Mouse (Mus musculus) MEL-GATA-1-ER (cell line): ENCODE data around the gene Cp.
"Not testable (repeated sequence)": the region's sequence is repeated elsewhere in the genome, so short reads cannot be mapped to it uniquely, and the experiment has no call there.

Experiments
- DNase-seq: peaks from one replicate; pipeline ENCODE4 v3.0.0-alpha.2; 2012; ENCODE audit warnings: low read depth; ENCODE audit errors: extremely low read depth

Cp gene

DNA sequence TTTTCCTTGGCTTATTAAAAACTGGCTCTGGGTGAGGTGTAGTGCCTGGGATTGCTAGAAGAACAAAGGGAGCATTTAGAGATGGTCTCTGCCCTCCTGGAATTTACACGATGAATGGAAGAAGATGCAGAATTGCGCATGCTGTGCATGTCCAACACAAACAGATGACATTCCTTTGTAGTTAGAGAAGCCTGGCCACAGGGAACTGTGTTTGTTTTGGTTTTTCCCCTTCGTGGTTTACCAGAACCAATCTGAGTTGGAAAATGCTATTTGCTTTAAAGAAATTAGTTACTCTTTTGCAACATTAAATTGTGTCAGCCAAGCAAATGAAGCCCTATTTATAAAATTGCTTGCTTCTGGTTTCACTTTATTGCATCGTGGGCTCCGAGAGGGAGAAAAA lies at the start of gene Cp:
Cp (plus strand) TSS at position 170 of the 400 bp plus-strand sequence.
- DNase-seq: no peak

GRCm38 (mm10) chr3:19948552-19948951 lies 8.3 kb upstream of the Cp start:
- no peak for DNase-seq

DNA sequence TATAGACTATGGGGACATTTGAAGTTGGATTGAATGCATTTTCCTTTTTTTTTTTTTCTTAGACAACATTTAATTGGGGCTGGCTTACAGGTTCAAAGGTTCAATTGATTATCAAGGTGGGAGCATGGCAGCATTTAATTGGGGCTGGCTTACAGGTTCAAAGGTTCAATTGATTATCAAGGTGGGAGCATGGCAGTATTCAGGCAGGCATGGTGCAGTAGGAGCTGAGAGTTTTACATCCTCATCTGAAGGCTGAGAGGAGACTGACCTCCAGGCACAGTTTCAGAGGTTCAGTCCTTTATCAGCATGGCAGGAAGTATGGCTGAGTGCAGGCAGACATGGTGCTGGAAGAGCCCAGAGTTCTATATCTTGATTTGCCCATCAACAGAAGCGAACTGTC lies 7.5 kb upstream of the Cp start:
- not testable (repeated sequence) for DNase-seq

GRCm38 (mm10) chr3:19953425-19953824 lies 3.4 kb upstream of the Cp start:
- no peak for DNase-seq

GRCm38 (mm10) chr3:19953865-19954264 lies 3.0 kb upstream of the Cp start:
- DNase-seq: no peak

- DNase-seq: no peak
Measured at GRCm38 (mm10) chr3:19958031-19958430, 1.2 kb downstream of the Cp start.

DNA sequence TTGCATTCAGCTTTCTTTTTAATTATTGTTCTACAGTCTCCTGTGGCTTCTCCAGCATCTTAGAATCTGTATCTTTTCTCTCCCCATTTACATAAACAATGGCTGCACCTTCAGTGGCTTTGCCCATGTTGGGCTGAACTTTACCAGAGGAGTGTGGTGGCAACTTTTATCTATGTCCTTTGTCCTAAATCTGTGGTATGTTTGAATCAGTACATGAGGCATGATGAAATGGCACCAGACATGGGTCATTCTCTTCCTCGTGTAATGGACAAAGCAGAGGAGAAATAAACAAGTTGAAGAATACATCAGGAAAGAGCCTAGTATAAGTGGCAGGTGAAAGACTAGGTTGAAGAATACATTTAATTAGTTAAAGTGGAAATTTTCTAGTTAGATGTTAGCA lies 2.1 kb downstream of the Cp start:
- no peak for DNase-seq

GRCm38 (mm10) chr3:19960570-19961114 lies 3.8 kb downstream of the Cp start:
- DNase-seq: no peak

DNA sequence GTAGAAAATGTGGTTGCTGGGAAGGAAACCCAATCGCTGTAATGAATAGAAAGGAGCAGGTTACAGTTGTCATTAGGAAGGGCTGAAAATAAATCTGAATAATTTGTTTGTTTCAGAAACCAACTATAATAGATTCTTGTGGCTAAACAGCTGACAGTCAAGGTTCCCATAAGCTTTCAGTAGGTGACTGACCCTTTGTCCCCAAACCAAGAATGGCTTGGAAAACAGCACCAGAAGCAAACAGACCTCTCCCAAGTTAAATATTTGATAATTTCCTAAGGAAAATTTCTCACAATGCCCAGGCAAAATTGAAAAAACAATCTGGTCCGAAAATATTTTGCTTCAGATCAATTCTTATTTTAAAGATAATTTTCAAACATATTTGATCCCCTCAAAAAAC lies 4.5 kb downstream of the Cp start:
- no peak for DNase-seq

- DNase-seq: no peak
Measured at GRCm38 (mm10) chr3:19962769-19963513, 6.1 kb downstream of the Cp start.

DNA sequence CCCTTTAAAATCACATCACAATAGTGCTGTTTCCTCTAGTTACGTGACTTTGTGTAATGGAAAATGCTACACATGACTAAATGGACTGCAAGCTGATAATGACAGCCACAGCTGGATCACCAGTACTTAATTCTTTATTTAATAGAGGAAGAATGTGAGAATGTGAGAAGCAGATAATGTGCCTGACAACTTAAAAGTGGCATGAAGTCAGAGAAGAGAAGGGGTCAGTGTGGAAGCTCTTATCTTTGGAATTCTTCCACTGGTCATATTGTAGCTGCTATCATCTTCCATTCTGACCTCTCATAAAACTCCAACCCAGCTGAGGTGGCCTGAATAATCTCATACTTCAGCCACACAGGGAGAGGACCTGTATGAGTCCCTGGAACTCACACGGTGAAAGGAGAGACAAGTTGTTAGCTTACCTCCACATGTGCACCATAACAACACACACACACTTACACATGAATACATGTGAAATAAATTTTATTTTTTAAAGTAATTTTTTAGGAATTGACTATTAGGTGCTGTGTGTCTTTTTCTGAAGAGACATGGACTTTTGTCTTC lies 7.9 kb downstream of the Cp start:
- DNase-seq: no peak

- DNase-seq: no peak
Measured at GRCm38 (mm10) chr3:19965239-19965638, 8.4 kb downstream of the Cp start.

DNA sequence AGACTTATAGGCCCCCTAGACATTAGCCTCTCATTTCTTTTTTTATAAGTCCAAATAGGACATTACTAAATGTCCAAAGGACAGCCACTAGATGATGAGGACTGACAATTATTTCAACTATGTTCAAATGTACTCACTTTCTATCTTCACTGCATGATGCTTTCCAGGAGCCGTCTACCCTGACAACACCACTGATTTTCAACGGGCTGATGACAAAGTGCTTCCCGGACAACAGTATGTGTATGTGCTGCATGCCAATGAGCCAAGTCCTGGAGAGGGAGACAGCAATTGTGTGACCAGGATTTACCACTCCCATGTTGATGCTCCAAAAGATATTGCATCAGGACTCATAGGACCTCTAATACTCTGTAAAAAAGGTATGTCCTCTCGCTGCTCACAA lies 9.2 kb downstream of the Cp start:
- no peak for DNase-seq

- no peak for DNase-seq
Measured at GRCm38 (mm10) chr3:19978474-19978873, 21.6 kb downstream of the Cp start.

DNA sequence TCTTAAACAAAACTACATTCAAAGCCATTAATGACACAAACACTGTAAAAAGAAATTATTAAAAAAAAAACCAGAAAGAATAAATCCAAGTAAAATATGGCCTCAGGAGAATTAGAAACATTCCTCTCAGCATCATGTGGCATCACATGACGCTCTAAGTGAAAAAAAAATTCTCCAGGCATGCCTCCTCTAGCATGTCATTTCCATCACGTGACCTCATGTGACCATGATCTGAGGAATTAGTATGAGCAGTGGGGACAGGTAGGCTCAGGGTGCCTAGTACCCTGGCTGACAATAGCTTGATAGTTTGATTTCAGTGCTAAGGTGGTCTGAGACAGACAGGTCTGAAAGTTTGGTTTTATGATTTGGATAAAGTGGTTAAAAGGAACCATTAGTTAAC lies 24.3 kb downstream of the Cp start:
- no peak for DNase-seq

DNA sequence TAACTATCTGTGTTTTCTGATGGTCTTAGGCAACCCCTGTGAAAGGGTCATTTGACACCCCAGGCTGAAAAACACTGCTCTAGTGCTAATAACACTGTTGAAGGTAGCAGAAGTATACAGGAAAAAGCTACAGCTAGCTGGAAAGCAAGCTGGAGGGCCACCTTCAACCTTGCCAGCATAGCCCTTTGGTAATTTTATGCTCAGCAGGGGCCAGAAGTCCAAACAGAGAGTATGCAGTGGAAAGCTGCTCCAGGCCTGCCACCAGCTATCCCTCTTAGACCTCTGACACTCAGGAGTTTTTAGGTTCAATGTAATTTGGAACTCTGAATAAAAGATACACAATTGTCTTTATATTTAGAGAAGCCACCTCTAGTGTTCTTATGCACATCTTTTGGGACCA lies 26.0 kb downstream of the Cp start:
- DNase-seq: no peak

GRCm38 (mm10) chr3:19986123-19986522 lies 29.3 kb downstream of the Cp start:
- DNase-seq: no peak

- DNase-seq: no peak
Measured at GRCm38 (mm10) chr3:19990031-19990430, 33.2 kb downstream of the Cp start.

- no peak for DNase-seq
Measured at GRCm38 (mm10) chr3:19992388-19992787, 35.5 kb downstream of the Cp start.

DNA sequence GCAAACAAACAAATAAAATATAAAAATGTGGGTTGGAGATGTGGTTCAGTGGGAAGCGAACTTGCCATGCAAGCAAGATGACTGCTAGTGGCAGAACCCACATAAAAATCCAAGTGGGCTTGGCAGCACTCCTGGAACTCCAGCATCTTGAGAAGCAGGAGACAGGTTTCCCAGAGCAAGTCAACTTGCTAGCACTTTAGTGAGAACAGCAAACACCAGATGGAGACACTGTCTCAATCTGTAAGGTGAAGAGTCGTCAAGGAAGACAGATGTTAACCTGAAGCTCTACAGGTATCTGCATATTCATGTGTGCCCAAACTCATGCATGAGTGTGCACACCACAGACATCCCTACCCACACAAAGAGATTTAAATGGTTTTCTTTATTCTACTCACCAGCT lies 42.7 kb downstream of the Cp start:
- DNase-seq: no peak

- DNase-seq: no peak
Measured at GRCm38 (mm10) chr3:20000806-20001205, 44.0 kb downstream of the Cp start.

DNA sequence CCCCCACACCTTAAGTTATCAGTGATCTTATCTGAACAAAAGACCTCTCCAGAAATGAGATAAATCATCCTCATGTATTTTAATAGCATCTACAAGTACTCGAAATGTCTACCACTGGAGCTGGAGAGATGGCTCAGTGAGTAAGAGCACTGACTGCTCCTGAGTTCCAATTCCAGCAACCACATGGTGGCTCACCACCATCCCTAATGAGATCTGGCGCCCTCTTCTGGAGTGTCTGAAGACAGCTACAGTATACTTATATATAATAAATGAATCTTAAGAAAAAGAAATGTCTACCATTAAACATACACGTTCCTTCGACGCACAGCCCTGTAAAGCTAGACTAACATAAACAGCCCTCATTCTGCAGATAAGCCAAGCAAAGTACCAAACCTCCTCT lies 45.9 kb downstream of the Cp start:
- DNase-seq: no peak

DNA sequence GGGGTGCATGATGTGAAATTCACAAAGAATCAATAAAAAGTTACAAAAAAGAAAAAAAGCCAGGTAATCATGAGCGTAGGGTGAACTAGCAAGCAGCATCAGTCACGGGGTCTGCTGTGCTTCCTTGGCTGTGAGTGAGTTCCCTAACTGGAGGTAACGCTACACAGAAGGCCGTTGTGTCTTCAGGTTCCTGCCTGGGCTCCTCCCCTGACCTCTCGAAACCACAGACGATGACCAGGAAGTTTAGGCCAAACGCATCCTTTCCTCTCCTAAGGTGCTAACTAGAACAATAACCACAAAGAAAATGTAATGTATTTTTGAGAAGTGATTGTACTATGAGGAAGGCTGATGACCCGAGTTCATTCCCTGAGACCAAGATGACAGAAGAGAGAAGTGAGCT lies 47.6 kb downstream of the Cp start:
- no peak for DNase-seq
